Mouse (Mus musculus): Measurements from ENCODE around the gene Ddit4. TPM values are rescaled to one million over a fixed set of nuclear protein-coding genes. Genes with fewer than 3 reads are reported as not detected.

Ddit4 gene
- 60.0 TPM for polyA plus RNA-seq (2017; shearing (Covaris generic))

GRCm38 (mm10) chr10:59951211-59952151 is at the start of gene Ddit4:
Gene Ddit4 (minus strand): TSS chr10:59951834.

Other genes with a start within 250 kb of the Ddit4 start
- gene Micu1, start 249.4 kb downstream of the Ddit4 start, polyA plus RNA-seq (2017; shearing (Covaris generic)): 74.4 TPM
- gene Dnajb12, start 72.3 kb downstream of the Ddit4 start, polyA plus RNA-seq (2017; shearing (Covaris generic)): 17.6 TPM
- 51.7 TPM for gene Ascc1, start 51.0 kb upstream of the Ddit4 start, polyA plus RNA-seq (2017; shearing (Covaris generic))
- 121 TPM for gene Anapc16, start 51.3 kb upstream of the Ddit4 start, polyA plus RNA-seq (2017; shearing (Covaris generic))
- gene Spock2, start 154.4 kb upstream of the Ddit4 start, polyA plus RNA-seq (2017; shearing (Covaris generic)): 9.2 TPM

All from inflammation-experienced regulatory T-cells, adult 16 weeks (primary cell).